Mouse (Mus musculus): ENCODE measurements around the gene Lrp6. TPM values are rescaled to one million over a fixed set of nuclear protein-coding genes. Genes with fewer than 3 reads are reported as not detected.

The Lrp6 gene
- 27.4 and 31.5 TPM in 2 replicates for polyA plus RNA-seq (2012; rRNA removed)

DNA sequence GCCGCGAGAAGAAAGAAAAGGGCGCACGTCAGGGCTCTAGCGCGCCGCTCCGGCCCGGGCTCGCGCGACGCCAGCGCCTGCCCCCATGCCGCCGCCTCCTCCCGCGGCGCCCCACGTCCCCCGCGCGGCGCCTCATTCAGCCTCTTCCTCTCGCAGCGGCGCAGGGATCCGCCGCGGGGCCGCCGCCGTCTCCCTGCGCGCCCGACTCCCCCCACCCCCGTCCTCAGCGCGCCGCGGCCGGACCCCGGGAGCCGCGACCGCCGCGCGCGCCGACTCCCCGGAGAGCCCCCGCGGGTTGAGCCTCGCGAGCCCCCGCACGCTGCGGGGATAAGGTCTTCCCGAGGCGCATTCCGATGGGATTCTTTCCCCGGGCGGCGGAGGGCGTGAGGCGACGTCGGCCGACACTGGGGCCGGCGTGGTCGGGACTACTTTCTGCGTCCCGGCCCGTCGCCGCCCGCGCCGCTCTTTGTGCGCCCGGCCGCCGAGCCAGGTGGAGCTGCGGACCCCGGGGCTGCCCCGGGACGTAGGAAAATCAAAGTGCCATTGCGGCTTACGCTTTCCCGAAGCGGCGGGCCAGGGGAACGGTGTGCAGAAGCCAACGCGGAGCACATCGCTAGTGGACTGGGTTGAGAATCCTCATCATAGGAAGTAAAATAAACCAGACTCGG, at the start of gene Lrp6:
Gene Lrp6 (minus strand): TSS at position 148 of the 668 bp plus-strand sequence.
- DNase-seq (ENCODE audit: low read depth) = peak; percentile 94
- no peak for TF ChIP-seq CTCF (IDR thresholded peaks at IDR 0.05; ENCODE audit: borderline replicate concordance, extremely low read depth, insufficient read depth, insufficient read length)
- TF ChIP-seq POLR2A (IDR thresholded peaks at IDR 0.05; ENCODE audit: borderline replicate concordance, extremely low read depth, insufficient read depth, insufficient read length, poor library complexity, severe bottlenecking) = peak; percentile 91

DNA sequence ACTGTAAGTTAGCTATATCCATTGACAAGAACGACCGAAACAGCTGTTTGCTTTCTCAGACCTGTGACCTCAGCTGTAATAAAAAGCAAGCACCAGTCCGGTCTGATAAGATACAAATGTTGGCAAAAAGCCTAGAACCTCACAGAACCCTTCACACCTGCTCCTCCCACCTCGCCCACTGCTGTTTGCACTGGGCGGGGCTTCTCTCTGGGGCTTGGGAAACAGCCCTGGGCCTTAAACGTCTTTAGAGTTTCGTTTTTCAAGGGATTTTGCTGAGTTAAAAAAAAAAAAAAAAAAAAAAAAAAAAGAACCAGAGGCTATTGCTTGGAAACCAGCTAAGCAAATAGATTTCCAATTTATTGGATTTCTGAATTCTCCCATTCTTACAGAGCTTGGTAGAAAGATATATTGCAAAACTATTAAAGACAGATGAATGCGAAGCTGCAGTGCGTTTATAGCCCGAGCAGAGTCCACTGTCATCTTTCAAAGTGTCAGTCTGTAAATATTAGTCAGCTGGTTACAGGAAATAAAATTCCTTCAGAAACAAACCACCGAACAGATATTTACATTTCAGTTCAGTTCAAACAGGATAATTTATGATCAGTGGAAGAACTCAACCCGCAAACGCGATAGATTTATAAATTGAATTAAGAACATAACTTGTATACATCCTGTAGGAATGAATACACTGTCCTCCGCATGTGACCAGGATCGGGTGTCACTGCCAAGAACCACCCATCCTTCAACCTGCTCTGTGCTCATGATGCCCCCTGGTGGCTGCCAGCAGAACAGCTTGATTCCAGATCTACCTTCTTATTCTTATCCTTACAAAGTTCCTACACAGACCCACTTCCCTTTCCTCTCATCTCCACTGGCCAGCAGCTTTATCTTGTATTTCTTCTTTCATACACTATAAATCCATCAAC, 48.2 kb upstream of the Lrp6 start:
- peak; percentile 90 for DNase-seq (ENCODE audit: low read depth)
- TF ChIP-seq POLR2A (IDR thresholded peaks at IDR 0.05; ENCODE audit: borderline replicate concordance, extremely low read depth, insufficient read depth, insufficient read length, poor library complexity, severe bottlenecking) (no peak), CTCF (IDR thresholded peaks at IDR 0.05; ENCODE audit: borderline replicate concordance, extremely low read depth, insufficient read depth, insufficient read length) (peak; percentile 94)

DNA sequence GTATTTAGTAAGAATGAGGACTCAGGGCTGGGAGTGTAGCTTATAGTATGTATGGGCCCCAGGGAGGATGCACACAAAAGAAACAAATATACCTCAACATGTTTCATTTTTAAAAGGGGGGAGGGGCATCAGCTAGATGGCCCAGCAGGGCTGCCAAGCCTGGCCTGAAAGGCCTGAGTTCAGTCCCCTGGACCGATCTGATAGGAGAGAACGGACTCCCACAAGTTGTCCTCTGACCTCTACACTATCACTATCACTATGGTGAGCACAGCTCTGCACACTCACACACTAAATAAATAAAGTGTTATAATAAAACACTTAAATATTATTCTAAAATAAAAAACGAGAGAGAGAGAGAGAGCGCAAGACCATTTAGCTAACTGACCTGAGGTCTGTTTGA, 47.6 kb upstream of the Lrp6 start:
- DNase-seq (ENCODE audit: low read depth) = no peak
- TF ChIP-seq POLR2A (IDR thresholded peaks at IDR 0.05; ENCODE audit: borderline replicate concordance, extremely low read depth, insufficient read depth, insufficient read length, poor library complexity, severe bottlenecking) (no peak), CTCF (IDR thresholded peaks at IDR 0.05; ENCODE audit: borderline replicate concordance, extremely low read depth, insufficient read depth, insufficient read length) (no peak)

DNA sequence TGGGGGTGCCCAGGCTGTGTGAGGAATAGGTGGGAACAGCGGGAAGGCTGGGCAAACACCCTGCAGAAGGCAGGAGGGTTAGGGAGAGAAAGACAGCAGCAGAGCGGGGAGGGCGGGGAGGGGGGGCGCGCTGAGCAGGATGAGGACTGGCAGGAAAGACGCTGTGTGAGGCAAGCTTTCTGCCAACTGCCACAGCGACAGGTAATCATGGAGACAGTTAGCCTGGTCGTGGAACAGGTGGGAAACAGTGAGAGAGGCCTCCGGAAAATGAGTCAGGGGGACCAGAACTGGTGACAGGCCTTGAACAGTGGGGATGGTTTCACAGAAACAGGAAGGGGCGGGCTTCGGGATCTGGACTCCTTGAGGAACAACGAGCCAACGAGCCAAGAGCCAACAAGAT, 45.1 kb upstream of the Lrp6 start:
- no peak for DNase-seq (ENCODE audit: low read depth)
- TF ChIP-seq CTCF (IDR thresholded peaks at IDR 0.05; ENCODE audit: borderline replicate concordance, extremely low read depth, insufficient read depth, insufficient read length) (no peak), POLR2A (IDR thresholded peaks at IDR 0.05; ENCODE audit: borderline replicate concordance, extremely low read depth, insufficient read depth, insufficient read length, poor library complexity, severe bottlenecking) (no peak)

DNA sequence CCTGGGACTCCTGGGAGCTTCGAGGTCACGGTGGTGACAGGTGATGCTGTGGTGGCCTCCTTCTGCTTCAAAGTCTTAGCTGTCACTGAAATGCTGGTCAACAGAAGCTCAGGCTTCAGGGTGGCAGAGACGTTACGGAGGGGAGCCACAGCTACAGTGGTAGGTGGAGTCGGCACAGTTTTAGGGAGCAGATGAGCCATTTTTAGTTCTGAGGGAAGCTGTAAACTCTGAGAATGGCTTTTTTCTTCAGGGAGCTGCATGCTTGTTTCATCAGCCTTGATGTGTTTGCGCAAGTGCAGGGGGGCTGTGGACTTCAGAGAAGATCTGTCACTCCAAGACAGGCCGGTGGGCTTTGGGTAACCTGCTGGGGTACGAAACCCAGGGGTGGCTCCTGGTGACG, 43.6 kb upstream of the Lrp6 start:
- no peak for TF ChIP-seq POLR2A (IDR thresholded peaks at IDR 0.05; ENCODE audit: borderline replicate concordance, extremely low read depth, insufficient read depth, insufficient read length, poor library complexity, severe bottlenecking)
- TF ChIP-seq CTCF (IDR thresholded peaks at IDR 0.05; ENCODE audit: borderline replicate concordance, extremely low read depth, insufficient read depth, insufficient read length) = no peak
- no peak for DNase-seq (ENCODE audit: low read depth)

DNA sequence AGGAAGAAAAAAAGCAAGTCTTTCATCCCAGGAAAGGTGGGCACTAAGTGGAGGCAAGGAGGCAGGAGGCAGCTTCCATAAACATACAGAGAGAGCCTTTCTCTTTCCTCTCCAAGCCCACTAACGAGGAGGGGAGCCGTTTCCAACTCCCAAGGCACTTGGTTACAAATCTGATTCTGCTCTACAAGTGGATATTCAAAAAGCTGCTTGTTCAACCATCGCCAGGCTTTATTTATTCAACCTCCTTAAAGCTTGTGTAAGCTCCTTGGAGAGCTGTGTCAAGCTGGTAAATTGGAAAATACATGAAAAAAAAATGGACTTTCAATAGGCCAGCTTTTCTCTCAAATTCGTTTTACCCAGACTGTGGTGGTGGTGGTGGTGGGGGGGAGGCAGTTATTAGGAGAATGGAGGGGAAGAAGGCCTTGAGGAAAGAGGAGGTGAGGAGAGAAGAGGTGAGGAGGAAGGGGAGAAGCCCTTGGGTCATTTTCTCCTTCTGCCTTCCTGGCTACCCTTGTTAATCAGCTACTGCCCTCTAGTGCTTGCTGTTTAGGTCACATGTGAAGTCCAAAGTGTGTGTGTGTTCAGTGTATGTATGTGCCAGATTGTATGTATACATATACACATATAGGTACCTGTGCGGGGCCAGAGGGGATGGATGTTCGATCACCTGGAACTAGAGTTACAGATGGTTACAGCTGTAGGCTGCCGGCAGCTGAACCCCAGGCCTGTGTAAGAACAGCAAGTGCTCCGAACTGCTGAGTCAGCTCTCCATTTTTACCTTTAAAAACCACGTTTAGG, 40.4 kb upstream of the Lrp6 start:
- no peak for TF ChIP-seq POLR2A (IDR thresholded peaks at IDR 0.05; ENCODE audit: borderline replicate concordance, extremely low read depth, insufficient read depth, insufficient read length, poor library complexity, severe bottlenecking)
- peak; percentile 66; the same call in 1 of the 2 replicates for TF ChIP-seq CTCF (IDR thresholded peaks at IDR 0.05; ENCODE audit: borderline replicate concordance, extremely low read depth, insufficient read depth, insufficient read length)
- peak; percentile 69 for DNase-seq (ENCODE audit: low read depth)

DNA sequence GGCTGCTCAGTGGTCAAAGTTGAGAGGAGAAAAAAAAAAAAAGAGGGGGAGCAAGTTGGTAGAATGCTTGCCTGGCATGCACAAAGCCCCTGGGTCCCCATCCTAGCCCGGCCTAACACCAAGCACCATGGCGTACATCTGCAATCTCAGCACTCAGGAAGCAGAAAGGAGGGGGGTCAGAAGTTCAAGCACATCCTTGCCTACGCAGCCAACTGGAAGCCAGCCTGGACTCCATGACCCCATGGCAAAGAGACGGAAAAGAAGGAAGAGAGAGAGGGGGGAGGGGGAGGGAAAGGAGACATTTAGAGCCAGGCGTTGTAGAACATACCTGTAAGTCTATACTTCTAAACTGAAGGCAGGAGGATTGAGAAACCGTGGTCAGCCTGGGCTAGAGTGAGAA, 39.8 kb upstream of the Lrp6 start:
- DNase-seq (ENCODE audit: low read depth) = no peak
- TF ChIP-seq POLR2A (IDR thresholded peaks at IDR 0.05; ENCODE audit: borderline replicate concordance, extremely low read depth, insufficient read depth, insufficient read length, poor library complexity, severe bottlenecking) (no peak), CTCF (IDR thresholded peaks at IDR 0.05; ENCODE audit: borderline replicate concordance, extremely low read depth, insufficient read depth, insufficient read length) (no peak)

DNA sequence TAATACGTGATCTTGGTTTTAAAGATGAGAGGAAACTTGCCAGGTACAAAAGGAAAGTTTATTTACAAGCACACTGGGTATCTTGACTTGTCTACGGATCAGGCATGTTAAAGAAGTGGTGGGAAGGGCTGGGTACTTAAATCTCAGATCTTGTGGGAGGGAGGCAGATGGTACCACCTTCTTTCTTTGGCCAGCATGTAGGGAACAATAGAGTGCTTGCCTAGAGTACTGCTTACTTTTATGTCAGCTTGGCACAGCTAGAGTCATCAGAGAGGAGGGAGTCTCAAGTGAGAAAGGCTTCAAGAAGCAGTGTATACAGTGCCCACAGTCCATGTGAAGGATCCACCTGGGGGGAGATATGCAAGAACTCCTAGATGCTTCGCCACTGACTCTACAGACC, 38.4 kb upstream of the Lrp6 start:
- DNase-seq (ENCODE audit: low read depth) = no peak
- TF ChIP-seq POLR2A (IDR thresholded peaks at IDR 0.05; ENCODE audit: borderline replicate concordance, extremely low read depth, insufficient read depth, insufficient read length, poor library complexity, severe bottlenecking) (no peak), CTCF (IDR thresholded peaks at IDR 0.05; ENCODE audit: borderline replicate concordance, extremely low read depth, insufficient read depth, insufficient read length) (no peak)

DNA sequence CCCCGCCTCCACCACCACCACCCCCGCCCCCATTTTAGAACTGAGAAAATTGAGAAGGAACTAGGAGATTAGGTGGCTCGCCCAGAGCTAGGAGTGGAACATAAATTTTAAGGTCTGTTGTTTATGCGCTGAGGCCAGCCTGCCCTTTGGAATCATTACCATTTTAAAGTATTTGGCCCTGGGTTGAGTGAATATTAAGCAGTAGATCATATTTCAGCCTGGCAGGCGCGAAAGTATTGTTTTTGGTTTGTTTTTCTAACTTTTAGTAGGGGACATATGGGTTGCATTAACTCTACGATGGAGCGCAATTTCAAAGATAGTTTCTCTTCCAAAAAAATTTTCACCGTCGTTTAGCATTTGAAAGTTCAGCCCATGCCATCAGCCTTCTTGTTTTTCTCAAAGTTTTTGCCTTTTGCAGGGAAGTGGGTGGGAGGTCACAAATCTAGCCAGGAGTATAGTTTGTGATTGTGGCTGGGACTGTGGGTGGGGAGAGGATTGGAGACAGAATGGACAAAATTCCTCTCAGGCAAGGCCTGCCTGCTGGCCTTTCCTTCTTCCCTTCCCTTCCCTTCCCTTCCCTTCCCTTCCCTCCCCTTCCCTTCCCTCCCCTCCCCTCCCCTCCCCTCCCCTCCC, 35.7 kb upstream of the Lrp6 start:
- TF ChIP-seq POLR2A (IDR thresholded peaks at IDR 0.05; ENCODE audit: borderline replicate concordance, extremely low read depth, insufficient read depth, insufficient read length, poor library complexity, severe bottlenecking) = no peak
- no peak for TF ChIP-seq CTCF (IDR thresholded peaks at IDR 0.05; ENCODE audit: borderline replicate concordance, extremely low read depth, insufficient read depth, insufficient read length)
- DNase-seq (ENCODE audit: low read depth) = no peak

DNA sequence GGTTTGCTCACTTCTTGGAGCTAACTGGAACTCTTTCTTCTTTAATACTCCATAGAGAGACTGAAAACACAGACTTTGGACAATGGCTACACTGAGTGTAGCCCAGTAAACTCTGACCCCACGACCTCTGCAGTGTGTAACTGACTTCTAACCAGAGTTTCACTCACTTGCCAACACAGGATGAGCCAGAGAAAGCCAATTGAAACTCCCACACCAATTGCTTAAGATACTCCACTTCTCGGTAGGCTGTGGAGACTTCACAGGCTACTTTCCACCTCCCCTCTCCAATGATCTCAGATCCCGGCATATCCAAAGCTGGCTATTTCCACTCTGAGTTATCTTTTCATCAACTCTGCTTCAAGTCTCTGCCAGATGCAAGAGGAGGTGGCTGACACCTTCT, 35.0 kb upstream of the Lrp6 start:
- TF ChIP-seq POLR2A (IDR thresholded peaks at IDR 0.05; ENCODE audit: borderline replicate concordance, extremely low read depth, insufficient read depth, insufficient read length, poor library complexity, severe bottlenecking) = no peak
- no peak for TF ChIP-seq CTCF (IDR thresholded peaks at IDR 0.05; ENCODE audit: borderline replicate concordance, extremely low read depth, insufficient read depth, insufficient read length)

More for the DNA sequence above, 35.0 kb upstream of the Lrp6 start:
- no peak for DNase-seq (ENCODE audit: low read depth)

Measured in brain, embryonic 14.5 days (tissue).